Mouse (Mus musculus): Measurements from ENCODE around the gene Trpm4.

Gene Trpm4

GRCm38 (mm10) chr7:45343543-45343942 lies 10.0 kb upstream of the Trpm4 start:
- DNase-seq: peak; percentile 42

- no peak for DNase-seq
These were observed 8.5 kb upstream of the Trpm4 start for GRCm38 (mm10) chr7:45342081-45342480.

- peak; percentile 80 for DNase-seq
These were observed 7.7 kb upstream of the Trpm4 start for GRCm38 (mm10) chr7:45341303-45341702.

DNA sequence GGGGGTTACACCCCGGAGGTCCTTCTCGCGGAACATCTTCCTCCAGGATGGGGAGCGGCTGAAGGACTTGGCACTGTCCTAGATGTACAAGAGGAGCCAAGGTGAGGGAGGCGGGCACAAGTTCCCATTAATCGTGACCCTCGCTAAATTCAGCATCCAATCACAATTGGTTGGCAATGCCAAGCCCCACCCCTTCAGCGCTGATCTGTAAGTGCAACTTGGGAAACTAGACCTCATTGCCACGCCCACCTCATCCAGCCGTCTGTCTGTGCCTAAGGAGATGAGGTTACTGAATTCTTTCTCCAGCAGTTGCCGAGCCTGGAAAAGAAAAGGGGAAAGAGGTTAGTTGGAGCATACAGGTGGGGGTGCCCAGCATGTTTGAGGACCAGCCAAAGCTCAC lies 7.1 kb upstream of the Trpm4 start:
- peak; percentile 21 for DNase-seq

GRCm38 (mm10) chr7:45340066-45340442 lies 6.5 kb upstream of the Trpm4 start:
- DNase-seq: no peak

GRCm38 (mm10) chr7:45339410-45340065 lies 6.0 kb upstream of the Trpm4 start:
- DNase-seq: peak; percentile 48

DNA sequence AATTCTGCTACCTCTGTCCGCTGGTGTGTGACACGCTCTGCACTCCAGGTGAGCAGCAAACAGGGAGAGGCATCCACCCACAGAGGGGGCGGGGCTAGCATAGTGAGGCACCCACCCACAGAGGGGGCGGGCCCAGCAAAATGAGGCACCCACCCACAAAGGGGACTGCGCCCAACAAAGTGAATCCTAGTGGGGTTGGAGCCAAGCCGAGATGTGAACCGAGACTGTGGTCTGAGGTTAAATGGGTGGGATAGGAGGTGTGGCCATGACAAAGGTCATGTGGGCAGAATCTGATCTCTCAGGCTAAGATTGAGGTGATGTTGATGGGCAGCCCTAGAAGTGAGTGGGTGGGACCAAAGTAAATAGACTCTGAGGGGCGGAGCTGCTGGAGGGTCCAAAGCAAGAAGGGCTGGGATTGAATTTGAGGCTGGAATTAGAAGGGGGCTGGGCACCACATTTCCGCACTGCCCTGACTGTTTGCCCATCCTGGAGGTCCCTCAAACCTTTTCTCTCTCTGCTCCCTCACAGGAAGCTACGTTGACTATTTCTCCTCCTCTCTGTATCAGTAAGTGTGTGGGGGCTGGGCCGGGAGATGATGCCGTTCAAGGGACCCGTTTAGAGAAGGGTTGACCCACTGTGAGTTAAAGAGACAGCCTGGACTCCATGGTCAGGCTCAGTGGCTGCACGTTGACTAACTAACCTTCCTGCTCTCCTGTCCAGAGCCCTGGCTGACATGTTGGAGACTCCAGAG lies 4.8 kb upstream of the Trpm4 start:
- DNase-seq: peak; percentile 61

- no peak for DNase-seq
These were observed 3.9 kb upstream of the Trpm4 start for GRCm38 (mm10) chr7:45337469-45337868.

DNA sequence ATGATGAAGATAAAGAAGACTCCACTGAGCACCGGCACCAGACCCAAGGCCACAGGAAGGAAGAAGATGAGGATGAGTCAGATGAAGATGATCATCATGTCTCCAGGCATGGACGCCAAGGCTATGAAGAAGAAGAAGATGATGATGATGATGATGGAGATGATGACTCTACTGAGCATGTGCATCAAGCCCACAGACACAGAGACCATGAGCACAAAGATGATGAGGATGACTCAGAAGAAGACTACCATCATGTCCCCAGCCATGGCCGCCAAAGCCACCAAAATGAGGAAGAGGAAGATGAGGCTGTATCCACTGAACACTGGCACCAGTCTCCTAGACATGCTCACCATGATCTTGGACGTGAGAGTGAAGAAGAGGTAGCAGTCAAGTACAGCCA lies 2.7 kb upstream of the Trpm4 start:
- no peak for DNase-seq

DNA sequence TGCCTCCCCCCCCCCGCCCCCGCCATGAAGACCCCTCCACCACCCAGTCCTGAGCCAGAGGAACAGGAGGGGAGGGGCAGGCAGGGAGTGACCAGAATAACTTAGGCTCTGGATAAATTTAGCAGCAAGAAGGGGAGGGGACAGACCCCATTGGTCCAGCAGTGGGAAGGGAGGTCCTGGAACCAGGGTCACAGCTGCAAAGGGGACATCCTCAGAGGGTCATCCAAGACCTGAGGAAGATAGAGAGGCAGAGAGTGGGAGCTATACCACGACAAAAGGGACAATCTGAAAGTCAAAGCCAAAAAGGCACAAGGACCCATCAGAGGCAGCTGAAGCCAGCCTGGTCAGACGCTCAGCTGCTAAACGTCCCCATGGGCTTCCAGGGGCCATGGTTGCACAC lies 1.5 kb upstream of the Trpm4 start, which contains the start of gene Hrc:
Gene Hrc (plus strand): TSS at position 235 of the 400 bp plus-strand sequence.
- DNase-seq: no peak

DNA sequence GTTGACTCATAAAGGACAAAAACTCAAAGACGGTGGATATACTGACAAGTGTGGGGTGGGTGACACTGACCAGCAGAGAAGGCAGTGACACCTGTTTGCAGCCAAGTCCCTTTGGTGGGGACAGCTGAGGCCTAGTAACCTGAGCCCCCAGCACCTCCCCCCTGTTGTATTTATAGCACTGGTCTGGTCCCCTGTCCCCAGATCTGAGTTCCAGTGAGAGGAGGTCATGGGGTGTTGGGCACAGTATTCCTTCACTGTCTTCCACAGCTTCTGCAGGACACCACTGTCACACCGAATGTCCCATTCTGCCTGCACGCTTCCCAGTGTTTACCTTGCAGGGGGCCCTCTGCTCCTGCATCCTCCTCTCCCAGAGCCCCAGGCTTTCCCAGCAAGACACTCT lies 1.0 kb upstream of the Trpm4 start:
- no peak for DNase-seq

DNA sequence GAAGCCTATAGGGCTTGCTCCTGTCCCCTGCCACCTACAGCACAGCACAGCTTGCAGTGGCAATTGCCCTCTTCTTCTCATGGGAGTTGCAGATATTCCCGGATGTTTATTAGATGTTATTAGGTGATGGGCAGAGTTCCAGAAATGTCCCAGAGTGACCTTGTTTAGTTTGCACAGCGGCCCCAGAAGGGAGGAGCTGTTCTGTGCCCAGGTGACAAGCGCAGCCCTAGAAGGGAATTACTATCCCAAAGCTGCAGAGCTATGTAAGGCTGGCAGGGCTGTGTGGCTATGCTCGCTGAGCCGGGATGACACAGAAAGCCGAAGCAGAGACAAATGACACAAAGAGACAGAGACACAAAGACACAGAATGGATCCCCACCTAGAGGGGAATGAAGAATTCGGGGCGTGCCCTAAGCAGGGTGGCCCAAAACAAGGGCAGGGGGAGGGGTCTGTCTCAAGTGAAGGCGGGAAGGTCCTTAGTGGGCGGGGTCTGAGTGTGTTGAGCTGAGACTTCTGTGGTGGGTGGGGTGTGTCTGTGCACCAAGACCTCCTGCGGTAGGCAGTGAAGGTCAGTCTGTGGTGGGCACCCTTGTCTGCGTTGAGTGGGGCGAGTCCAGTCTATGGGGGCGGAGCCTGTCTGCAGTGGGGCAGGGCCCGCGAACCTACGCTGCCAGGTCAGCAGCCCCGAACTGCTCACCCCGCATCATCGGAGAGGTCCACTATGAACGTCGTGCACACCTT lies 725 bp downstream of the Trpm4 start:
- peak; percentile 77 for DNase-seq

DNA sequence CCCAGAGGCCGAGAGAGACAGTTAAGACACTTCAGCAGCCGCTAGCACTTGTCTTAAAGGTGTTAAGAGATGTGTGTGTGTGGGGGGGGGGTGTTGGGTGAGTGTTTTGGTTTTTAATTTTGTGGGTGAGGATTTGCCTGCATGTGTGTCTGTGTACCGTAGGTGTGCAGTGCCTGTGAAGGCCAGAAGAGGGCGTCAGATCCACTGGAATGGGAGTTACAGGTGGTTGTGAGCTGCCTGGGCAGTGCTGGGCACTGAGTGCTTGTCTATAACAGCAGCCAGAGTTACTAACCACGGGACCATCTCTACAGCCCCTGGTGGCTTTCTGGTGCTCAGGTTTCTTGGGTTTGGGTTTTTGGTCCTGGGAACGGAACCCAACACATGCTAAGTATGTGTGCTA lies 2.1 kb downstream of the Trpm4 start:
- no peak for DNase-seq

GRCm38 (mm10) chr7:45328841-45329475 lies 4.6 kb downstream of the Trpm4 start:
- no peak for DNase-seq

- no peak for DNase-seq
These were observed 7.8 kb downstream of the Trpm4 start for GRCm38 (mm10) chr7:45325800-45326199.

DNA sequence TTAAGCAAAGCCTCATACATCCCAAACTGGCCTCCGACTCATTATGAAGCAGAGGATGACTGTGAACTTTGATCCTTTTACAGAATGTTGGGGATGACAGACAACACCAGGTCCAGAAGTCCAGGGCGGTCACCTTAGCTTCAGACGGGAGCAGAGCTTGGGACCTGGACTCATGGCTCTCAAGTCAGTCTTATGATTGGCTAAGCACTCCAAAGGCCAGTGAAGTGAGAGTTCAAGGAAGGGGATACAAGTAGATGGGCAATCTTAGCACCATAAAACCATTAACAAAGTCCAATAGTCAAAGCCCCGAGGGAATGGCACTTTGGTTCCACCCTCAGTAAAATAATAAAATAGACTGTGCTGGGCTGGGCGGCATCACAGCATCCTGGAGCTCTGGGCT lies 10.5 kb downstream of the Trpm4 start:
- DNase-seq: no peak

DNA sequence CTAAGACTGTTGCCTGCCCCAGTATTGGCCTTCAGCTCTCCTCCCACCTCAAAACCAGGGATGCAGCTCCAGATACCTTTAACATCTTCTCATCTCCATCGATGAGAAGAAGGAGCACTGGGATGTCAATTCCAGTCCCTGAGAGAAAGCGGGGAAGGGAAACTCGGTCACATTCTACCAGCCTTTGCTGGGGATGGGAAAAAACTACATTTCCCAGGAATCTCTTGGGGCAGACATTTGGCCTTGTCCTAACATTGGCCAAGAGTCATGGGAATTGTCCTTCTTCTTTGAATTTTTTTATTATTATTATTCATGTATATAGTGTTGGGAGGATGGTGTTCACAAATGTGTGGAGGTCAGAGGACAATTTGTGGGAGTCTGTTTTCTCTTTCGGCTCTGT lies 11.3 kb downstream of the Trpm4 start:
- DNase-seq: no peak

- DNase-seq: no peak
These were observed 17.0 kb downstream of the Trpm4 start for GRCm38 (mm10) chr7:45316536-45316935.

DNA sequence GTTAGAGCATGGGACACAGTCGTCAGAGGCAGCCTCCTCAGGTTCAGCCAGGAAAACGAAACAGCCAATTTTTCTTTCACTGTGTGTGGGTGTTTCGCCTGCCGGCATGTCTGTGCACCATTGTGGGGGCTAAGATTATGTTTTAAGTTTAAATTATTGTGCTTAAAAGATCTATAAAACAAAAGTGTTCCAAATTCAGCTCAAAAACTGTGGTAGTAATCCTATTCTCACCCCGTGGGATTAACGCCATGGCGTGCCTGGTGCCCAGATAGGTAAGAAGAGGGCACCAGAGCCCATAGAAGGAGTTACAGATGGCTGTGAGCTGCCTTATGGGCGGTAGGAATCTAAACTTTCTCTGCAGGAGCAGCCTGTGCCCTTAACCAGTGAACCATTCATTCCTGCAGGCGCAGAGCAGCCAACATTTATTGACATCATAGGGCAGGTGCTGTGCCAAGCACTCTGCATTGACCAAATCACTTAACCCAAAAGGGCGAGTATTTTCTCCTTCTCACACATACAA lies 18.3 kb downstream of the Trpm4 start:
- no peak for DNase-seq

GRCm38 (mm10) chr7:45313495-45313894 lies 20.1 kb downstream of the Trpm4 start:
- no peak for DNase-seq

- DNase-seq: no peak
These were observed 20.7 kb downstream of the Trpm4 start for GRCm38 (mm10) chr7:45312686-45313453.

DNA sequence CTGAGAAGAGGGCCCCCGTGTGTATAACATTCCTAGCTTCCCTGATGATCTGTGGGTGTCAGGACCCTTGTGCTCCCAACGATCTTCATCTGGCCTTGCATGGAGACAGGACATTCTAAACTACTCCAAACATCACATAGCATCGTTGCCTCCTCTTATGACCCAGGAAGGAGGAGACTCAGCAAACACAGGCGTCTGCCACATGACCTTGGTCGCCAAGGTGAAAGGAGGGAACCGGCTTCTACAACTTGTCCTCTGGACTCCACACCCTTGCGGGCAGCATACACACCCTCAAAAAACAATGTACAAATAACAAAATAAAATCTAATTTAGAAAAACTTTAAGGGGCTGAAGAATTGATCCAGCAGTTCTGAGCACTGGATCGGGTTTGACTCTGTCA lies 21.6 kb downstream of the Trpm4 start:
- no peak for DNase-seq

Data from thymus, postnatal 14 days (tissue).